Mouse (Mus musculus): ENCODE measurements around the gene Ncapd3. TPM values are rescaled to one million over a fixed set of nuclear protein-coding genes. Genes with fewer than 3 reads are reported as not detected.

The Ncapd3 gene
- polyA plus RNA-seq (2014; fragmentation: Illumina TruSeq; extraction: RNeasy Lipid Tissue Mini Kit (QIAGEN cat#74804)), result 20.2 TPM

GRCm38 (mm10) chr9:27029828-27030762 is at the start of gene Ncapd3, which contains the start of gene Vps26b:
Gene Ncapd3, plus strand, starts transcription at chr9:27030175.
Gene Vps26b, minus strand, starts transcription at chr9:27030065.

GRCm38 (mm10) chr9:26999461-27000395 is 30.2 kb upstream of the Ncapd3 start, which contains the start of the genes Acad8 and Thyn1:
Gene Acad8, minus strand, starts transcription at chr9:26999566.
Gene Thyn1, plus strand, starts transcription at chr9:26999710.

Other genes with a start within 250 kb of the Ncapd3 start
- gene Glb1l2, start 223.7 kb upstream of the Ncapd3 start, polyA plus RNA-seq (2014; fragmentation: Illumina TruSeq; extraction: RNeasy Lipid Tissue Mini Kit (QIAGEN cat#74804)), result 13.7 TPM
- 7.8 TPM for gene Glb1l3, start 169.3 kb upstream of the Ncapd3 start, polyA plus RNA-seq (2014; fragmentation: Illumina TruSeq; extraction: RNeasy Lipid Tissue Mini Kit (QIAGEN cat#74804))
- gene Gm1110, start 107.1 kb upstream of the Ncapd3 start, polyA plus RNA-seq (2014; fragmentation: Illumina TruSeq; extraction: RNeasy Lipid Tissue Mini Kit (QIAGEN cat#74804)), result not detected
- gene Acad8, start 30.6 kb upstream of the Ncapd3 start, polyA plus RNA-seq (2014; fragmentation: Illumina TruSeq; extraction: RNeasy Lipid Tissue Mini Kit (QIAGEN cat#74804)), result 33.9 TPM
- gene Thyn1, start 30.5 kb upstream of the Ncapd3 start, polyA plus RNA-seq (2014; fragmentation: Illumina TruSeq; extraction: RNeasy Lipid Tissue Mini Kit (QIAGEN cat#74804)), result 51.6 TPM
- 49.6 TPM for gene Vps26b, start 110 bp upstream of the Ncapd3 start, polyA plus RNA-seq (2014; fragmentation: Illumina TruSeq; extraction: RNeasy Lipid Tissue Mini Kit (QIAGEN cat#74804))
- 54.8 TPM for gene Jam3, start 125.2 kb downstream of the Ncapd3 start, polyA plus RNA-seq (2014; fragmentation: Illumina TruSeq; extraction: RNeasy Lipid Tissue Mini Kit (QIAGEN cat#74804))